In the genomic region with DNA sequence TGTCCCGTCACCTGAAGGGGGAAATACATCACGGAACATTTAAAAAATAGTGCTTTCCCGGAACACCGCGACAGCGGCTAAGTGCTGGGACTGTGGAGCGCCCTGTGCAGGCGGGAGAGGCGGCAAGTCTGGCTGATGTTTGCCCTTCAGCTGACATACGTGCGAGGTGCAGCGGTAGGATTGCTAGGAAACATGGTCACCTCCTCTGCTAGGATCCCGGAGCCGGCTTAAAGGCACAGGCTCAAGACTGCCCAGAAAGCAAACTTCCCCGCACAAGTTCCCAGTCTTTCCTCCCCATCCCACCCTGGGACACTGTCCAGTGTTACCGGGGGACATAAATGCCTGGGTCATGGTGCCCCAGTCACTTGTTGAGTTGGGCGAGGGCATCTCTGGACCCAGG, we compare ENCODE assay signal across 8 mouse cellular contexts. TPM values are rescaled to one million over a fixed set of nuclear protein-coding genes. Genes with fewer than 3 reads are reported as not detected.
DNase-seq lines count a peak whose midpoint lies in the region; ATAC-seq lines count a peak whose summit lies in the region.

No protein-coding gene starts in this region.

- no peaks in the 10 kb centered on the region for H3K36me3 ChIP-seq in heart, embryonic 16.5 days (ENCODE audit: control insufficient read depth, insufficient read depth)
- H3K36me3 ChIP-seq in liver, embryonic 12.5 days, result no peaks in the 10 kb centered on the region

- peak overlapping the region; percentile 59 for H3K4me3 ChIP-seq in heart, embryonic 16.5 days (ENCODE audit: low read length)
- peak overlapping the region; percentile 47 for H3K4me3 ChIP-seq in liver, embryonic 12.5 days

- no peak overlapping the region for H3K27ac ChIP-seq in heart, embryonic 16.5 days (ENCODE audit: low read length)
- no peak overlapping the region for H3K27ac ChIP-seq in liver, embryonic 12.5 days

- peak overlapping the region; percentile 93 for H3K4me2 ChIP-seq in heart, embryonic 16.5 days (ENCODE audit: low read depth, low read length)
- peak overlapping the region; percentile 66 for H3K4me2 ChIP-seq in liver, embryonic 12.5 days

- DNase-seq in heart, postnatal 4 days, result no peak
- peak; percentile 52 for DNase-seq in brain, adult 2 months (ENCODE audit: low read depth, low spot score)
- peak; percentile 5 for DNase-seq in forelimb bud, embryonic 11.5 days (ENCODE audit: low read depth, low spot score)
- DNase-seq in testis, postnatal 14 days (ENCODE audit: low spot score), result peak; percentile 3
- no peak for DNase-seq in urinary bladder, postnatal 10 days (ENCODE audit: low spot score)
- no peak for DNase-seq in lung, postnatal 10 days

- peaks cover 22% of the 10 kb centered on the region for H3K27me3 ChIP-seq in heart, embryonic 16.5 days (ENCODE audit: control insufficient read depth, insufficient read depth, low read length)
- H3K27me3 ChIP-seq in liver, embryonic 12.5 days (replicated peaks), result peaks cover 25% of the 10 kb centered on the region

- H3K9me3 ChIP-seq in heart, embryonic 16.5 days (replicated peaks; ENCODE audit: control insufficient read depth, low read length), result no peaks in the 10 kb centered on the region
- no peaks in the 10 kb centered on the region for H3K9me3 ChIP-seq in liver, embryonic 12.5 days (replicated peaks)

- 2% methylated on average over 17 of the region's 17 CpGs for WGBS in heart, embryonic 16.5 days
- WGBS in liver, embryonic 12.5 days (ENCODE audit: insufficient replicate concordance), result 1% methylated on average over 17 of the region's 17 CpGs

- no peak for ATAC-seq in heart, embryonic 16.5 days (replicated peaks; ENCODE audit: extremely low read depth, insufficient read depth, low FRiP score)
- 0 out of 2 replicates have a peak, but pooled peaks have one; percentile 24 for ATAC-seq in liver, embryonic 12.5 days

- H3K9ac ChIP-seq in heart, embryonic 16.5 days (ENCODE audit: low read length), result peak overlapping the region; percentile 29; the same call in 1 of the 2 replicates
- no peak overlapping the region for H3K9ac ChIP-seq in liver, embryonic 12.5 days

- H3K4me1 ChIP-seq in heart, embryonic 16.5 days (ENCODE audit: control insufficient read depth, insufficient read depth, low read length), result peaks cover 7% of the 10 kb centered on the region
- peaks cover 6% of the 10 kb centered on the region; the same call in 1 of the 2 replicates for H3K4me1 ChIP-seq in liver, embryonic 12.5 days

RNA-seq across cellular contexts. Expression of a gene that starts 0.6 kb away (rescaled TPM):
- polyA plus RNA-seq in heart, embryonic 16.5 days (2015; fragmentation: Nextera tagmentation; extraction: Ambion mirVana), result 0.12 and 0.20 TPM in 2 replicates
- under 1 TPM; 0.41 TPM for total RNA-seq in heart, postnatal 4 days (2021)
- not detected in 2 replicates for polyA plus RNA-seq in liver, embryonic 12.5 days (2016; fragmentation: Nextera tagmentation; extraction: Ambion mirVana)

Comparison
In these comparisons a context has a peak if more than half of its experiments do, and no peak if none do; other contexts are left out.
1. DNase-seq: peak in brain, adult 2 months (single experiment), forelimb bud, embryonic 11.5 days (single experiment) and testis, postnatal 14 days (single experiment); none in heart, postnatal 4 days (single experiment), urinary bladder, postnatal 10 days (single experiment) and lung, postnatal 10 days (single experiment).